Mouse (Mus musculus) lung, postnatal 0 days (tissue): Measurements from ENCODE around the gene Rph3a.

ENCODE experiments used
- CTCF ChIP-seq: IDR thresholded peaks from 2 replicates; pipeline ENCODE4 v1.5.1; 2016; ENCODE audit warnings: antibody characterized with exemption, mild to moderate bottlenecking
- EP300 ChIP-seq: IDR thresholded peaks from 2 replicates; pipeline ENCODE4 v1.6.1; 2016; ENCODE audit warnings: antibody characterized with exemption, mild to moderate bottlenecking, control low read depth

GRCm38 (mm10) chr5:120927036-120927435, 82.9 kb downstream of the Rph3a start:
- TF ChIP-seq CTCF (peak; percentile 39), EP300 (no peak)
